Mouse (Mus musculus) forebrain, embryonic 11.5 days (tissue): ENCODE measurements at regions not wholly inside any gene's neighbourhood (a gene's known extent, or its start where the extent isn't known, plus 50 kb on each side); places are given as distances from the start of the nearest gene placed in this dataset.

ENCODE experiments used
- ATAC-seq: fragments of 200-750 bp; cut with Nextera tagmentation; replicated peaks from 2 replicates; pipeline ENCODE4 v1.8.0; 2017; ENCODE audit warnings: moderate TSS enrichment; ENCODE audit not compliant: low FRiP score
- DNase-seq: peaks from one replicate; pipeline ENCODE4 v3.0.0-alpha.2; 2017; ENCODE audit warnings: low spot score
- H3K27ac ChIP-seq: fragments of 300-500 bp; sonication (generic); 2 replicates; pipeline ENCODE4 v1.5.1; 2014; ENCODE audit warnings: low read depth, low read length
- H3K27me3 ChIP-seq: fragments of 300-500 bp; sonication (generic); 2 replicates; pipeline ENCODE4 v1.6.1; 2014; ENCODE audit warnings: mild to moderate bottlenecking, low read length, mixed read lengths; ENCODE audit not compliant: control insufficient read depth, insufficient read depth
- H3K36me3 ChIP-seq: fragments of 300-500 bp; sonication (generic); 2 replicates; pipeline ENCODE4 v1.6.1; 2014; ENCODE audit warnings: mild to moderate bottlenecking, low read length, moderate library complexity, mixed read lengths; ENCODE audit not compliant: control insufficient read depth, insufficient read depth
- H3K4me1 ChIP-seq: fragments of 300-500 bp; sonication (generic); replicated peaks from 2 replicates; pipeline ENCODE4 v1.6.1; 2014; ENCODE audit warnings: low read length, mixed read lengths; ENCODE audit not compliant: control insufficient read depth, insufficient read depth
- H3K4me2 ChIP-seq: fragments of 300-500 bp; sonication (generic); 2 replicates; pipeline ENCODE4 v1.6.1; 2014; ENCODE audit warnings: low read depth, mild to moderate bottlenecking, low read length, moderate library complexity, mixed read lengths; ENCODE audit not compliant: severe bottlenecking
- H3K4me3 ChIP-seq: fragments of 300-500 bp; sonication (generic); 2 replicates; pipeline ENCODE4 v1.5.1; 2014; ENCODE audit warnings: low read depth, low read length
- H3K9ac ChIP-seq: fragments of 300-500 bp; sonication (generic); 2 replicates; pipeline ENCODE4 v1.6.1; 2014; ENCODE audit warnings: low read length
- H3K9me3 ChIP-seq: fragments of 300-500 bp; sonication (generic); 2 replicates; pipeline ENCODE4 v1.6.1; 2016; ENCODE audit warnings: low read length, mixed read lengths; ENCODE audit not compliant: control insufficient read depth
- WGBS: fragments of 180-500 bp; shearing (Covaris S2); extraction: QIAGEN DNeasy Blood & Tissue Kit; methylation state at CpG from one replicate; pipeline ENCODE4 v1.1.7; 2014; 5-methylcytosine and 5-hydroxymethylcytosine counted together

GRCm38 (mm10) chr2:94248948-94249347, 91.2 kb upstream of the Hsd17b12 start:
- WGBS = 66% methylated on average over 3 of the region's 3 CpGs

DNA sequence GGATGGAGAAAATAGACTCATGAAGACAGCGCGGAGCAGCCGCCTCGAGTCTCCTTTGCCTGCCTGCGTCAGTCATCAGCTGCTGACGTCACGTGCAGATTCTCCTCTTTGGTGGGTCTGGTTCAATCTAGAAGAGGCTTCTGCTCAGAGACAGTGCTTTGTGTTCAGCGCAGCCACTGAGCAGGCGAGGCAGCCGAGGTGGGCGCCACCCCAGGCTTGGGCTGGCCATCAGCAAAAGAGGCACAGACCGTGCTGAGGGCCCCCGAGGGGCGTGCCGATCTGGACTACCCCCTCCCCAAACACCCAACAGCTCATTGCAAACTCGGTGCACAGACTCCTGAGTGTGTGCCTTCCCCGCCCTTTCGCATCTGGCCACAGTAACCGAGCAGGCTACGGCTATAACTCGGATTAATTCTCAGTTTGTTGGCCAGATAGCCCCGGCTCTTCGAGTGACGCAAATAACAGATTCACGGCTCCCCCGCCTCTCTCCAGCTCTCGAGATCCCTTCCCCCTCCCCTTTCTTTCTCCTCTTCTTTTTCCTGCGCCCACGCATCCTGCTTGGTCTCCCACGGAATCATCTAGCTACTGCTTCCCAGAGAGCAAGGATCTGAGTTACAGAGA, 89.2 kb upstream of the Hsd17b12 start:
- Histone ChIP-seq H3K4me1 (peaks cover 16% of the 10 kb centered on the region), H3K9ac (peak overlapping the region; percentile 46), H3K9me3 (no peaks in the 10 kb centered on the region), H3K4me2 (peak overlapping the region; percentile 77), H3K27me3 (peaks cover 43% of the 10 kb centered on the region), H3K4me3 (peak overlapping the region; percentile 38), H3K36me3 (no peaks in the 10 kb centered on the region), H3K27ac (peak overlapping the region; percentile 66; the same call in 1 of the 2 replicates)
- ATAC-seq = peak; percentile 74
- under 1% methylated on average over 30 of the region's 30 CpGs for WGBS
- peak; percentile 77 for DNase-seq

More at GRCm38 (mm10) chr2:94248948-94249347, 91.2 kb upstream of the Hsd17b12 start:
- H3K27me3 ChIP-seq = peaks cover 23% of the 10 kb centered on the region
- H3K4me2 ChIP-seq = no peak overlapping the region
- no peak overlapping the region for H3K9ac ChIP-seq
- H3K27ac ChIP-seq = no peak overlapping the region
- no peaks in the 10 kb centered on the region for H3K36me3 ChIP-seq
- DNase-seq (no peak), ATAC-seq (no peak)
- H3K4me1 ChIP-seq = peaks cover 9% of the 10 kb centered on the region
- H3K4me3 ChIP-seq = no peak overlapping the region
- no peaks in the 10 kb centered on the region for H3K9me3 ChIP-seq

DNA sequence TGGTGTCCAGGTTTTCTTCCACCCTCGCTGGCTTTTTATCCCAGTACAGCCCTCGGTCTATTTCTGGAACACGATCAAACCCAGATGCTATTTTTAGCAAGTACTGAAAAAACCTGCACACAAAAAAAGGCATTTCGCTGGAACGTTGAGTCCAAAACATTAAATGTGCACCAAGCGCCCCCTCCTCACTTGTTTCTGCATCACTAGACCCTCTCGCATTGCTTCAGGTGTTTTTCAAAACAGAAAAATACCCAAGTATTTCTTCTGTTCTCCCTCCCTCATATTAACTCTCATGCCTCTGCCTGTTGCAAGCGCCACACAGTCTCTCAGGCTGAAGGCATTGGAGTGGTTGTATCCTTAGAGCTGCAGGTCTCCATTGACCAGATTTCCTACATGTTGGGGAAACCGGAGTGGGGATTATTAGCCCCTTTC, 88.4 kb upstream of the Hsd17b12 start:
- no peaks in the 10 kb centered on the region for H3K36me3 ChIP-seq
- H3K27me3 ChIP-seq = peaks cover 51% of the 10 kb centered on the region
- no peaks in the 10 kb centered on the region for H3K9me3 ChIP-seq
- H3K4me1 ChIP-seq = peaks cover 21% of the 10 kb centered on the region
- ATAC-seq (no peak), DNase-seq (no peak)
- H3K27ac ChIP-seq = no peak overlapping the region
- peak overlapping the region; percentile 77 for H3K4me2 ChIP-seq
- WGBS = 37% methylated on average over 9 of the region's 9 CpGs
- H3K9ac ChIP-seq = no peak overlapping the region
- peak overlapping the region; percentile 38; the same call in 1 of the 2 replicates for H3K4me3 ChIP-seq

- Histone ChIP-seq H3K4me2 (peak overlapping the region; percentile 43), H3K4me1 (peaks cover 25% of the 10 kb centered on the region), H3K36me3 (no peaks in the 10 kb centered on the region), H3K9me3 (no peaks in the 10 kb centered on the region), H3K27ac (no peak overlapping the region), H3K4me3 (no peak overlapping the region; the same call in 1 of the 2 replicates), H3K27me3 (peaks cover 59% of the 10 kb centered on the region), H3K9ac (no peak overlapping the region)
- DNase-seq = peak; percentile 90
- peak; percentile 47 for ATAC-seq
- WGBS = 2% methylated on average over 16 of the region's 16 CpGs
Observed at GRCm38 (mm10) chr2:94245305-94245959, 87.7 kb upstream of the Hsd17b12 start.

GRCm38 (mm10) chr2:94244140-94244539, 86.4 kb upstream of the Hsd17b12 start:
- Histone ChIP-seq H3K36me3 (no peaks in the 10 kb centered on the region), H3K9ac (no peak overlapping the region), H3K27me3 (peaks cover 70% of the 10 kb centered on the region), H3K4me1 (peaks cover 30% of the 10 kb centered on the region), H3K9me3 (no peaks in the 10 kb centered on the region), H3K4me3 (no peak overlapping the region), H3K27ac (no peak overlapping the region), H3K4me2 (no peak overlapping the region)
- ATAC-seq (no peak), DNase-seq (no peak)
- 3% methylated on average over 9 of the region's 9 CpGs for WGBS

DNA sequence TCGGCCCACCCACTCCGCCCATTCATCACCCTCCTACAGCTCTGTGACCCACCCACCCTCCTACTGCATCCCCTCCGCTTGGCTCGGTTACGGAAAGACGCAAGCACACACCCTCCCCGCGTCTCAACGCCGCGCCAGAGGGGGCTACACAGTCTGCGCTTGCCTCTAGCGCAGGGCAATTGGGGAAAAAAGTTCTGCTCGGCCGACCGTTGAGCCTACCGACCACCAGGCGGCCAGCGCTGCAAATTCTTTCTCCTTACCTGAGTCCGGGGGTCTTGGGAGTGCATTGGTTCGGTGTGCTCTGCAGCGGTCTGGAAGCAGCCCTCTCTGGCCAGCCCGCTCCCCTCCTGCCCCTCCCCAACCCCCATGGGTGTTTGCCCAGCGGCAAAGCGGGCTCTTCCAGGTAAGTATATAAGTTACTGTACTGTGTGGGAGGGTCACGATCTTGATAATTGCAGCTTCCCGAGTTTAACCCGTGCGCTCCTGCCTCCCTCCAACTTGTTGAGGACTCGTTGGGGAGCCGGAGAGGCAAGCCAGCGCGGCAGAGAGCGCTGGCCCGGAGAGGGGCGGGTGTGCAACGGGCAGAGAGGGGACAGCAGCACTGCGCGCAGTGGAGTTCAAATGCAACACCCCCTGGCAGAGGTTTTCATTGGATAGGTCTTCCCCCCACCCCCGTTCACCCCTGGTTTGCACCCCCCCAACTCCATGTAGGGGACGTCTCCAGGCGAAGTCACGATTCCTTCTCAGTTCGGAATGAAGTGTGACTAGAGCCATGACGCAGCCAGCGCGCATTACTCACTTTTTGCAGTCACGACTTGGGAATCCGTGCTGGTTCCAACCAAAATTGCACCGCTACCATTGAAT, 85.5 kb upstream of the Hsd17b12 start:
- ATAC-seq (no peak), DNase-seq (peak; percentile 74)
- WGBS = under 1% methylated on average over 50 of the region's 50 CpGs
- Histone ChIP-seq H3K4me1 (peaks cover 30% of the 10 kb centered on the region), H3K9me3 (no peaks in the 10 kb centered on the region), H3K27ac (no peak overlapping the region), H3K27me3 (peaks cover 76% of the 10 kb centered on the region), H3K36me3 (no peaks in the 10 kb centered on the region), H3K4me3 (peak overlapping the region; percentile 18), H3K9ac (no peak overlapping the region), H3K4me2 (peak overlapping the region; percentile 53)

DNA sequence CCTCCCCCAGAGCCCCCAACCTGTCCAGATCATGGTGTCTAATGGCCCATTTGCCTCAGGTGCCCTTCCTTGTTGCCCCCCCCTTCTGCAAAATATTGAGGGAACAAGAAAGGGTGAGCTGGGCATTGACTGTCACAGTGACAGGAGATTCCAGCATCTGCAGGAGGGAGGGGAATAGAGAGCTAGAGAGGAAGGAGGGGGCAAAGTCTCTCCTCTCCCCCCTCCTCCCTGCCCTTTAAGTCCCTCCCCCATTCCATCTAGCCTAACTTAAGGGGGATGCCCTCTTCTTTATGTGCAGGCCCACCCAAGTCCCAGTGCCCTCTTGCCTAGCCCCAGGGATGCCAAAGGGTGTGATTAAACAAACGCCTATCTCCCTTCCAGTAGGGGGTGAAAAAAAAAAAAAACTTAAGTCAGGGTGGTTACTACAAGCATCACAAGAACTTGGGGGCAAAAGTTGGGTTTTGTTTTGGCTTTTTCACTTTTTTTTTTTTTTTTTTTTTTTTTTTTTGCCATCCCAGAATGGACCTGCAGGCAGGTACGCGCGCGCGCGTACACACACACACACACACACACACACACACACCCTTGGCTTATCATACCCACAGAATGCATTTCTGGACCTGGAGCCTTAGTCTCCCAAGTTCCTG, 84.8 kb upstream of the Hsd17b12 start:
- H3K36me3 ChIP-seq = no peaks in the 10 kb centered on the region
- DNase-seq (no peak), ATAC-seq (no peak)
- peaks cover 76% of the 10 kb centered on the region for H3K27me3 ChIP-seq
- no peak overlapping the region for H3K27ac ChIP-seq
- H3K9ac ChIP-seq = no peak overlapping the region
- peak overlapping the region; percentile 18 for H3K4me3 ChIP-seq
- H3K9me3 ChIP-seq = no peaks in the 10 kb centered on the region
- H3K4me2 ChIP-seq = peak overlapping the region; percentile 53
- H3K4me1 ChIP-seq = peaks cover 29% of the 10 kb centered on the region
- 0% methylated on average over 7 of the region's 7 CpGs for WGBS

- ATAC-seq = no peak
- Histone ChIP-seq H3K4me1 (peaks cover 27% of the 10 kb centered on the region), H3K9me3 (no peaks in the 10 kb centered on the region), H3K27me3 (peaks cover 76% of the 10 kb centered on the region), H3K4me3 (peak overlapping the region; percentile 37), H3K36me3 (no peaks in the 10 kb centered on the region), H3K4me2 (peak overlapping the region; percentile 84), H3K9ac (no peak overlapping the region), H3K27ac (no peak overlapping the region)
- WGBS = 3% methylated on average over 4 of the region's 4 CpGs
- DNase-seq = no peak
Observed at GRCm38 (mm10) chr2:94242051-94242397, 84.3 kb upstream of the Hsd17b12 start.
